Mouse (Mus musculus): ENCODE measurements at regions not wholly inside any gene's neighbourhood (a gene's known extent, or its start where the extent isn't known, plus 50 kb on each side); places are given as distances from the start of the nearest gene placed in this dataset.

DNA sequence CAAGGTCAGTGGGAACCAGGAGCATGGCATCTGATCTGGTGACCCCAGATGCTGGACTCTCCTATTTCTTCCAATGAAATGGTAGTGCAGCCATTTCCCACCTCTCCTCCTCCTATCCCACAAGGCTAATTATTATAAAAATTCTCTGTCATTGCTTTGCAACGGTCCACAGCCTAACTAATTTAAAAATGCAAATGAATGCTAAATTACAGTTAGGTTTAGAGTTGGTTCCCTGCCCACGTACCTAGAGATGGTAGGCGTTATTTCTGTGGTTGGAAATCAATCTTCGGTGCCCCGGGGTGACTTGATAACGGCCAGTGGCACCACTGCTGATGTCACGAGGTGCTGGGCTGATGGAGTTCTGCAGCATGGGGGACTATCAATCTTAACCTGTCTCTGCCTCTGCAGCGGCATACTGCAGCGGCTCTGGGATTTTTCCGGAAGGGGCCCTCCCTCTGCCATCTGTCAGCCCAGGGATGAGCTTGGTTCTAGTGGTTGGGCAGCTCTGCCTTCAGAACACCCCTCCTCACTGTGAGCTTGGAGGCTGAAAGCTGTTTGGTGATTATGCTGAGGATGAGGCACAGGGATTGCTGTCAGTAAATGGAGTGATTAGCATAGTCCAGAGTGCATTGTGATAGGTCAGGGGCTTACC, 66.5 kb downstream of the Nmur2 start:
- DNase-seq (ENCODE audit: low read depth, low spot score) = no peak

- no peak for DNase-seq (ENCODE audit: low read depth, low spot score)
These were observed 74.2 kb downstream of the Nmur2 start for GRCm38 (mm10) chr11:55966580-55966979.

DNA sequence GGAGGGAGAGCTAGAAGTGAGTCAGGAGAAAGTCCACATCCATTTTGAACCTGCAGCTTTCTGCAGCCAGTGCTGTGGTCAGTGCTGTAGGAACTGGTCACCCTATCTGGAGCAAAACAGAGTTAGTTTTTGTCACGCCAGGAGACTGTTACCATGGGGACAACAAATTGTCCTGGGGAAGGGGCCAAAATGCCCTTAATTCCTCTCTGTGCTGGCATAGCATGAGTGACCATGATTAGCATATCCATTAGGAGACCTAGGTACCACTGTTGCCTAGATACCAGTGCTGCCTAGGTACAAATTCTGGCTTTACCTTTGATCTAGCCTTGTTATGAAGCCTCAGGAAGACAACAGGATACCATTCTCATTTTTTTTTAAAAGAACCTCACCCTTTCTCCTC, 82.4 kb downstream of the Nmur2 start:
- no peak for DNase-seq (ENCODE audit: low read depth, low spot score)

GRCm38 (mm10) chr11:55957355-55957754, 83.5 kb downstream of the Nmur2 start:
- no peak for DNase-seq (ENCODE audit: low read depth, low spot score)

DNA sequence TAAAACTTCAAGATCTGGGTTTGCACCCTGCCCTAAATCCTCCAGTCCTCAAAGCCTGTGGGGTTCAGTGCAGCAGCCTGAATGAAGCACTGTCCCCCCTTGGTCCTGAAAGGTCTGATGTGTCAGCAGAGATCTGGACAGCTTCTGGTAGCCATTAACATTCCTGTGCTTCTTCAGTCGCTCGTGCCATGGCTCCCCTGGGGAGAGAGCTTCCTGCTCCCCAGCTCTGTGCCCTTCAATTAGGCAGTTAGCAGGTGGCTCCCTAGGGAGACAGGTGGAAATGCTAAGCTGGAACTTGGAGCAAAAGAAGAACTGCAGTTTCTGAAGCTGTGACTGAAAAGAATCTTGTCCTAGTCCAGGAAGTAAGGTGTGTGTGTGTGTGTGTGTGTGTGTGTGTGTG, 87.1 kb downstream of the Nmur2 start:
- DNase-seq (ENCODE audit: low read depth, low spot score) = no peak

- no peak for DNase-seq (ENCODE audit: low read depth, low spot score)
These were observed 91.2 kb downstream of the Nmur2 start for GRCm38 (mm10) chr11:55949596-55949995.

DNA sequence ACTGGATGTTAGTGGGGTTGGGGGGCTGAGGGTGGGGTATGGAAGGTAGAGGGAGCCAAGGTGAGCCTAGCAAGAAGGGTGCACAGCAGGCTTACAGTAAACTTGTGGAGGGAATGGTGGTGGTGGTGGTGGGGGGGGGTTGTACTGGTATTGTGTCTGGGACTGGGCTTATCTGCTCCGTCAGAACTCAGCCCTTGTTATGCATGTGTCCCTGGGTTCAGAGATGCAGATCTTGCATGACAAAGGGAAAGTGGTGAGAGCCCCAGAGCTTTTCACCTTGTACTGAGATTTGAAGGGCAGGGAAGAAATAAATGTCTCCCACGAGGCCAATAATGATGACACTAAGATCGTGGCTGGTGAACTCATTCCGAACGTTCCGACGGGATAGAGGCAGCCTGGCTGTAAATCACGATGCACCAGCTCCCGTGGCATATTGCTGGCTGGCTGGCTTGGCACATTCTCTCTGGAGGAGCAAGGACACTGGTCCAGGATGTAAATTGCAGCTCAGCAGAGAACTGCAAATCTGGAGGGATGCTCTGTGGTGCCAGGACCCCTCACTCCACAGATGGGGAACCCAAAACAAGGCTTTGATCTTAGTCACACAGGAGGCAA, 94.1 kb downstream of the Nmur2 start:
- DNase-seq (ENCODE audit: low read depth, low spot score) = no peak

DNA sequence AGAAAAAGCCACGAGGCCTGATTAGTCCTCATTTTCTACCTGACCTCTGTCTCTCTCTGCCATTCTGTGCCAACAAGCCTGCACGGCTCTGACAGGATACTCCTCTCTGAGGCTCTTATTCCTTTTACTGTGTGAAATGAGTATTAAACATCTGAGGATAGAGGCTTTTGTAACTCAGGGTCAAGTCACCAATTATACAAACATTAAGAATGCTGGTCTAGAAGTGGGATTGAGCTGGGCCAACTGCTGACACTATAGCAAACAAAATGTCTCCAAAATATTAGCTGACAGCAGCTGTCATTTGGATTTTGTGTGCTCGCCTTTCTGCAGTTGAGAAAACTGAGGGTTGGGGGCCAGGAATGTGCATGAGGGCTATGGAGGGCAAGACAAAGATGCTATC, 94.8 kb downstream of the Nmur2 start:
- DNase-seq (ENCODE audit: low read depth, low spot score) = no peak

- DNase-seq (ENCODE audit: low read depth, low spot score) = no peak
These were observed 100.8 kb downstream of the Nmur2 start for GRCm38 (mm10) chr11:55939983-55940382.

- DNase-seq (ENCODE audit: low read depth, low spot score) = no peak
These were observed 114.4 kb downstream of the Nmur2 start for GRCm38 (mm10) chr11:55926366-55926765.

DNA sequence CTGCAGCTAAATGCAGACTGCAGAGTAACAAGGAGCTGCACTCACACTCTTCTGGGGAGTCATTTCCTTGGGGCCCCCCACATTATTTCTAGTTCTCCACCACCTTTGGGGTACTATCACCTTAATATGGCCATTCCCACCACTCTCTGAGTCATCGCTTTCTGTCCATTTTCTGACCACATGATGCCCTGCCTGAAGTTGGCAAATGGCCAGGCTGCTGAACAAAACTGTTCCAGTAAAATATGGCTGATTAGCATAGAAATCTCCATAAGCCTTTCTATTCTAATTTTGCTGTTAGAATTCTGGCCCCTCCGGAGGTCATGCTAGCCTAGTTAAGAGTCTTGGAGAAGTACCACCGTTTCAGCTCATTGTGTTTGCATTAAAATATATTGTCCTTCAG, 121.7 kb downstream of the Nmur2 start:
- no peak for DNase-seq (ENCODE audit: low read depth, low spot score)

- no peak for DNase-seq (ENCODE audit: low read depth, low spot score)
These were observed 122.4 kb downstream of the Nmur2 start for GRCm38 (mm10) chr11:55918411-55918810.

- peak; percentile 61 for DNase-seq (ENCODE audit: low read depth, low spot score)
These were observed 143.3 kb downstream of the Nmur2 start for GRCm38 (mm10) chr11:55897506-55897905.

GRCm38 (mm10) chr11:55890161-55890560, 150.6 kb downstream of the Nmur2 start:
- DNase-seq (ENCODE audit: low read depth, low spot score) = no peak

DNA sequence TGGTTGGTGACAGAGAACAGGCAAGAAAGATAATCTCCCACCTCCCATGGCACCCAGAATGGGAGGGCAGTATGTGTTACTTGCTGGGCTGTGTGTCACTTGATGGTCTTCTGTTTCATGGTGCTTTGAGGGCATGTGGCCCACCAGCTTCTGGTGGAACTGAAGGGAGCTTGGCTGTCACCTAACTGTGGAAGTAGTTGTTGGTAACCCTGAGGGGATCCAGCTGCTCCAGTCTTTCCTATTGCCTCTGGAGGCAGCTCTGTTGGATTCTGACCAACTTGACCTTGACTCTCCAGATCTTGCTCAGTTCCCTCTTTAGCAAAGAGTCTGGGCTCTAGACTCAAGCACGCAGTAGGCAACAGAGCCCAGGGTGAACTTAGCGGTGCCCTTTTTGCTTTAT, 162.2 kb downstream of the Nmur2 start:
- no peak for DNase-seq (ENCODE audit: low read depth, low spot score)

DNA sequence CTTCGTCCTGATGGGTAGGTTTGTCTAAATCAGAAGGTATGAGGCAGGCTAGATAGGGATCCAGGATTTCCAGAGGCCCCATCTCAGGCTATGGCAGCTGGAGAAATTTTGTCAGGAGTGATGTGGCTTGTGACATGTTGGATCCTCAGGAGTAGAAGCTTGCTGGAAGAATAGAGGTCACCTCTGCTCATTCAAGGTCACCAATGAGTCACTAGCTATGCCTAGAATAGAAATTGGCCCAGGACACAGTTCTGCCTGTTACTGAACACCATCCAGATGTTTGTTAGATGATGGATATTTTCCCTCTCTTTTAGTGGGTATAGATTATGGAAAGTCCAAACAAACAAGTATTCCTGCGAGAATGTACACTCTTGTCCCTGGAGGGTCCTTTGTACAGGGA, 173.7 kb downstream of the Nmur2 start:
- no peak for DNase-seq (ENCODE audit: low read depth, low spot score)

GRCm38 (mm10) chr11:55859230-55859629, 181.6 kb downstream of the Nmur2 start:
- DNase-seq (ENCODE audit: low read depth, low spot score) = no peak

GRCm38 (mm10) chr11:55820479-55820878, 212.5 kb upstream of the Glra1 start:
- no peak for DNase-seq (ENCODE audit: low read depth, low spot score)

- DNase-seq (ENCODE audit: low read depth, low spot score) = no peak
These were observed 208.6 kb upstream of the Glra1 start for GRCm38 (mm10) chr11:55816566-55816965.

GRCm38 (mm10) chr11:55810685-55811084, 202.7 kb upstream of the Glra1 start:
- peak; percentile 22 for DNase-seq (ENCODE audit: low read depth, low spot score)

GRCm38 (mm10) chr11:55791195-55791865, 183.3 kb upstream of the Glra1 start:
- DNase-seq (ENCODE audit: low read depth, low spot score) = peak; percentile 42

DNA sequence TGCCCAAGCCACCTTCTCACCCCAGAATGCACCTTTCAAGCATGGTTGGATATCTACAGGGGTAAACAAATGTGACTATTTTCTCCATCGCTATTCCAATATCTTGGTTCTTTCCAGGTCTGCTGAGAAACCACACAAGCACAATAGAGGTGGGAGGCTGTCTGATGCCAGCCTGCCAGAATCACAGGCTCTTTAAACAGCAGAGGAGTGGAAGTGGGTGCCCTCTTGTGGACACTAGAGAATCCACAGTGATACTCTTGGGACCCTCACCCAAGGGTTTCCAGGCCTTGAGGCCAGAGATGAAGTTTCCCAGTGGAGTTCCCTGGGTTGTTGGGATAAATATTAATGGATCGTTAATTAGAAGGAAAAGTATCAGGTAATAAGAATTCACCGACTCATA, 181.6 kb upstream of the Glra1 start:
- DNase-seq (ENCODE audit: low read depth, low spot score) = no peak

DNA sequence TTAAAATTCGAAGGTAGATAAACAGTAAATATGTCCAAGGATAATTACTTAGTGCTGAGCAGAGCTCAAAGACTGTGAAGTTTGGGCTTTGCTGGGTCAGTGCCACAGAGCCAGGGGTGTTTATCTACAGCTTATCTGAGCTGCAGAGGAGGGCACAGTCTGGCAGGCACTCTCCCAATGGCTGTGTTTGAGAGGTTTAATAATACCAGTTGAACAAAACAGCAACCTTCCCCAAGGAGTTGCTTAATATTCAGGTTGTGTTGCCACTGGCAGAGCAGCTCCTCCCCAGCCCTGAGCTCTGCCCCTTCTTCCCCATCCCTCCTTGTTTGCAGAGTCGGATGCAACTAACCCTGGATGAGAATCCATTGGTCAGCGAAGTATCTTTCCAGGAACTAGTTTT, 173.0 kb upstream of the Glra1 start:
- no peak for DNase-seq (ENCODE audit: low read depth, low spot score)
